9 mouse cellular contexts compared by ENCODE assay signal in genomic region chr1:54250158-54250866, GRCm38 (mm10). TPM values are rescaled to one million over a fixed set of nuclear protein-coding genes. Genes with fewer than 3 reads are reported as not detected.
DNase-seq lines count a peak whose midpoint lies in the region; ATAC-seq and TF ChIP-seq lines count a peak whose summit lies in the region.
"Had no signal": no experiment of that assay in that cellular context is flagged by ENCODE, and none has a peak within 500 bp of the region (broad histone marks: within the 10 kb centered on the region; RNA-seq: fewer than 3 reads in every experiment).

Ccdc150 (plus strand) TSS chr1:54250683.

- H3K4me3 ChIP-seq in erythroblast, embryonic 14.5 days (replicated peaks) = peak within 1 kb of the TSS; percentile 69
- peak within 1 kb of the TSS; percentile 58 for H3K4me3 ChIP-seq in embryonic facial prominence, embryonic 12.5 days
- H3K4me3 ChIP-seq in heart, adult 2 months = peak within 1 kb of the TSS; percentile 55
- H3K4me3 ChIP-seq in kidney, adult 2 months (ENCODE audit: insufficient read depth, low read depth, low read length) = peak within 1 kb of the TSS; percentile 55
- H3K4me3 ChIP-seq in limb, embryonic 11.5 days (ENCODE audit: low read depth, low read length) = peak within 1 kb of the TSS; percentile 35
- H3K4me3 ChIP-seq in midbrain, embryonic 13.5 days (replicated peaks) = peak within 1 kb of the TSS; percentile 54
- H3K4me3 ChIP-seq in small intestine, adult 2 months (ENCODE audit: low read depth, low read length) = peak within 1 kb of the TSS; percentile 69

- intact Hi-C loops in heart, adult 2 months (cut with DNase I) = no loop called here

- 0 out of 2 replicates have a peak, but pooled peaks have one; percentile 47 for TF ChIP-seq EP300 in heart, adult 2 months (IDR thresholded peaks at IDR 0.05; ENCODE audit: insufficient read depth, low read depth, low read length)

- peak; percentile 97 to 98 for DNase-seq in heart, adult 2 months
- peak; percentile 98 for DNase-seq in kidney, adult 2 months
- peak; percentile 95 for DNase-seq in limb, embryonic 11.5 days (ENCODE audit: low spot score)

- TF ChIP-seq CTCF in heart, adult 2 months (IDR thresholded peaks at IDR 0.05) = peak; percentile 41
- TF ChIP-seq CTCF in kidney, adult 2 months (conservative IDR thresholded peaks at IDR 0.05; ENCODE audit: insufficient read depth, insufficient read length, low read depth, low read length) = peak; percentile 36
- no peak for TF ChIP-seq CTCF in small intestine, adult 2 months (IDR thresholded peaks at IDR 0.05; ENCODE audit: extremely low read depth, insufficient read length, insufficient replicate concordance, low read depth, low read length)

- no peaks in the 10 kb centered on the region for H3K79me2 ChIP-seq in heart, adult 2 months (replicated peaks; ENCODE audit: control insufficient read depth, insufficient read depth, low read length)

- peak; percentile 61; the same call in 1 of the 2 replicates for TF ChIP-seq POLR2A in heart, adult 2 months (IDR thresholded peaks at IDR 0.05; ENCODE audit: insufficient read depth, low read depth, low read length)
- TF ChIP-seq POLR2A in kidney, adult 2 months (IDR thresholded peaks at IDR 0.05; ENCODE audit: low read depth, low read length) = no peak
- TF ChIP-seq POLR2A in small intestine, adult 2 months (IDR thresholded peaks at IDR 0.05; ENCODE audit: low read depth, low read length) = no peak

- 15% methylated on average over 33 of the region's 33 CpGs for WGBS in embryonic facial prominence, embryonic 12.5 days
- WGBS in heart, adult 2 months = 16% methylated on average over 33 of the region's 33 CpGs
- 16% methylated on average over 33 of the region's 33 CpGs for WGBS in kidney, adult 2 months
- 20% methylated on average over 33 of the region's 33 CpGs for WGBS in limb, embryonic 11.5 days
- whole genome bisulfite sequencing in midbrain, embryonic 13.5 days = 20% methylated on average over 33 of the region's 33 CpGs
- WGBS in small intestine, adult 2 months = 14% methylated on average over 33 of the region's 33 CpGs

- peak within 1 kb of the TSS; percentile 72 for H3K4me2 ChIP-seq in embryonic facial prominence, embryonic 12.5 days (replicated peaks)
- peak within 1 kb of the TSS; percentile 40 for H3K4me2 ChIP-seq in limb, embryonic 11.5 days (ENCODE audit: low read depth, severe bottlenecking)
- peak within 1 kb of the TSS; percentile 69 for H3K4me2 ChIP-seq in midbrain, embryonic 13.5 days (replicated peaks)

- no peak for ATAC-seq in erythroblast, adult 5-6 weeks (replicated peaks; ENCODE audit: low FRiP score, poor library complexity, severe bottlenecking)
- ATAC-seq in embryonic facial prominence, embryonic 12.5 days (ENCODE audit: insufficient number of reproducible peaks, insufficient read depth, low FRiP score, low TSS enrichment) = peak; percentile 100
- peak; percentile 100 for ATAC-seq in limb, embryonic 11.5 days (ENCODE audit: insufficient number of reproducible peaks, low FRiP score, low TSS enrichment, low read depth)
- peak; percentile 100 for ATAC-seq in midbrain, embryonic 13.5 days

- H3K4me1 ChIP-seq in erythroblast, embryonic 14.5 days (ENCODE audit: control insufficient read depth) = peaks cover 14% of the 10 kb centered on the region
- H3K4me1 ChIP-seq in embryonic facial prominence, embryonic 12.5 days = peaks cover 7% of the 10 kb centered on the region; the same call in 1 of the 2 replicates
- H3K4me1 ChIP-seq in heart, adult 2 months (ENCODE audit: control insufficient read depth, insufficient read depth, low read length) = no peaks in the 10 kb centered on the region
- H3K4me1 ChIP-seq in kidney, adult 2 months (ENCODE audit: control insufficient read depth, insufficient read depth, low read length) = no peaks in the 10 kb centered on the region; the same call in 1 of the 2 replicates
- peaks cover 5% of the 10 kb centered on the region; the same call in 1 of the 2 replicates for H3K4me1 ChIP-seq in limb, embryonic 11.5 days (ENCODE audit: control insufficient read depth, insufficient read depth, low read length)
- peaks cover 6% of the 10 kb centered on the region for H3K4me1 ChIP-seq in midbrain, embryonic 13.5 days (replicated peaks)
- H3K4me1 ChIP-seq in small intestine, adult 2 months (ENCODE audit: control insufficient read depth, insufficient read depth, insufficient read length, low read length) = peaks cover 2% of the 10 kb centered on the region; the same call in 1 of the 2 replicates

- no peak within 1 kb of the TSS for H3K27ac ChIP-seq in embryonic facial prominence, embryonic 12.5 days
- H3K27ac ChIP-seq in heart, adult 2 months = peak within 1 kb of the TSS; percentile 27; the same call in 1 of the 2 replicates
- no peak within 1 kb of the TSS for H3K27ac ChIP-seq in kidney, adult 2 months (ENCODE audit: insufficient read depth, low read depth, low read length)
- no peak within 1 kb of the TSS for H3K27ac ChIP-seq in limb, embryonic 11.5 days (replicated peaks; ENCODE audit: low read depth, low read length)
- H3K27ac ChIP-seq in midbrain, embryonic 13.5 days = no peak within 1 kb of the TSS
- no peak within 1 kb of the TSS for H3K27ac ChIP-seq in small intestine, adult 2 months (ENCODE audit: insufficient read depth, low read depth, low read length)

- H3K27me3 ChIP-seq in erythroblast, embryonic 14.5 days (ENCODE audit: control insufficient read depth) = no peaks in the 10 kb centered on the region
- no peaks in the 10 kb centered on the region for H3K27me3 ChIP-seq in embryonic facial prominence, embryonic 12.5 days
- H3K27me3 ChIP-seq in heart, adult 2 months (ENCODE audit: control insufficient read depth, insufficient read depth, low read length) = no peaks in the 10 kb centered on the region
- no peaks in the 10 kb centered on the region for H3K27me3 ChIP-seq in kidney, adult 2 months (replicated peaks; ENCODE audit: control insufficient read depth, insufficient read depth, low read length)
- no peaks in the 10 kb centered on the region for H3K27me3 ChIP-seq in limb, embryonic 11.5 days (ENCODE audit: control insufficient read depth, insufficient read depth, low read length)
- H3K27me3 ChIP-seq in midbrain, embryonic 13.5 days = no peaks in the 10 kb centered on the region
- no peaks in the 10 kb centered on the region for H3K27me3 ChIP-seq in small intestine, adult 2 months (ENCODE audit: control insufficient read depth, insufficient read depth, low read length)
- H3K27me3 ChIP-seq: CH12.LX had no signal

- no peaks in the 10 kb centered on the region for H3K9me3 ChIP-seq in erythroblast, embryonic 14.5 days (ENCODE audit: control insufficient read depth, low read length)
- no peaks in the 10 kb centered on the region for H3K9me3 ChIP-seq in embryonic facial prominence, embryonic 12.5 days
- no peaks in the 10 kb centered on the region for H3K9me3 ChIP-seq in limb, embryonic 11.5 days (ENCODE audit: control insufficient read depth, low read length)
- H3K9me3 ChIP-seq in midbrain, embryonic 13.5 days = no peaks in the 10 kb centered on the region

- peak within 1 kb of the TSS; percentile 54 for H3K9ac ChIP-seq in embryonic facial prominence, embryonic 12.5 days
- peak within 1 kb of the TSS; percentile 58 for H3K9ac ChIP-seq in heart, adult 2 months (ENCODE audit: low read depth, low read length)
- H3K9ac ChIP-seq in limb, embryonic 11.5 days (ENCODE audit: low read length) = peak within 1 kb of the TSS; percentile 41
- peak within 1 kb of the TSS; percentile 61 for H3K9ac ChIP-seq in midbrain, embryonic 13.5 days (replicated peaks)

- no peaks in the 10 kb centered on the region for H3K36me3 ChIP-seq in erythroblast, embryonic 14.5 days (ENCODE audit: control insufficient read depth)
- no peaks in the 10 kb centered on the region for H3K36me3 ChIP-seq in embryonic facial prominence, embryonic 12.5 days
- H3K36me3 ChIP-seq in heart, adult 2 months (ENCODE audit: control insufficient read depth, insufficient read depth, low read length) = no peaks in the 10 kb centered on the region
- no peaks in the 10 kb centered on the region for H3K36me3 ChIP-seq in kidney, adult 2 months (ENCODE audit: control insufficient read depth, insufficient read depth, low read length)
- H3K36me3 ChIP-seq in limb, embryonic 11.5 days (ENCODE audit: control insufficient read depth, insufficient read depth, low read length) = no peaks in the 10 kb centered on the region
- no peaks in the 10 kb centered on the region for H3K36me3 ChIP-seq in midbrain, embryonic 13.5 days
- H3K36me3 ChIP-seq in small intestine, adult 2 months (ENCODE audit: control insufficient read depth, insufficient read depth, low read length) = no peaks in the 10 kb centered on the region

RNA-seq across cellular contexts. Expression of gene Ccdc150, which starts in this region (rescaled TPM):
- polyA plus RNA-seq in erythroblast, embryonic 14.5 days (2012) = not detected in 2 replicates
- total RNA-seq in erythroblast, adult 5-6 weeks (2015; ENCODE audit: low replicate concordance) = not detected in 2 replicates
- not detected in 2 replicates for total RNA-seq in erythroblast, adult 5-6 weeks (2017; ENCODE audit: low replicate concordance)
- polyA plus RNA-seq in embryonic facial prominence, embryonic 12.5 days (2016; fragmentation: Nextera tagmentation; extraction: Ambion mirVana) = 0.51 TPM in 2 replicates
- under 1 TPM; 0.11 to 0.26 TPM for total RNA-seq in heart, adult 2 months (2021)
- 0.18 TPM in 1 of 2 replicates, not detected in the other for polyA plus RNA-seq in heart, adult 2 months (2012; rRNA removed)
- polyA plus RNA-seq in kidney, adult 2 months (2012; rRNA removed) = not detected in 2 replicates
- 0.67 and 1.0 TPM in 2 replicates for polyA plus RNA-seq in limb, embryonic 11.5 days (2014; fragmentation: Nextera tagmentation; extraction: Ambion mirVana)
- polyA plus RNA-seq in midbrain, embryonic 13.5 days (2015; fragmentation: Nextera tagmentation; extraction: Ambion mirVana) = 0.23 and 0.43 TPM in 2 replicates
- not detected in 2 replicates for polyA plus RNA-seq in small intestine, adult 2 months (2012; rRNA removed)
- total RNA-seq: CH12.LX had no signal

Comparison
In these comparisons a context has a peak if more than half of its experiments do, and no peak if none do; other contexts are left out.
1. Peak in ATAC-seq, H3K4me3 ChIP-seq, H3K9ac ChIP-seq and H3K4me2 ChIP-seq in embryonic facial prominence, embryonic 12.5 days; RNA of the gene not detected or under 1 TPM.
2. Peak in DNase-seq, H3K4me3 ChIP-seq, H3K27ac ChIP-seq and H3K9ac ChIP-seq in heart, adult 2 months; RNA of the gene not detected or under 1 TPM.
3. Peak in DNase-seq and H3K4me3 ChIP-seq in kidney, adult 2 months; RNA of the gene not detected or under 1 TPM.
4. Peak in ATAC-seq, H3K4me3 ChIP-seq, H3K9ac ChIP-seq and H3K4me2 ChIP-seq in midbrain, embryonic 13.5 days; RNA of the gene not detected or under 1 TPM.